Mouse (Mus musculus) limb, embryonic 14.5 days (tissue): ENCODE measurements around the gene Lrp8. TPM values are rescaled to one million over a fixed set of nuclear protein-coding genes. Genes with fewer than 3 reads are reported as not detected.

Experiments
- ATAC-seq: fragments of 200-750 bp; cut with Nextera tagmentation; 2 replicates; pipeline ENCODE4 v1.8.0; 2017; ENCODE audit warnings: low read depth, moderate number of reproducible peaks, moderate TSS enrichment; ENCODE audit not compliant: low FRiP score
- DNase-seq: peaks from one replicate; pipeline ENCODE4 v3.0.0-alpha.2; 2015; ENCODE audit warnings: low spot score
- H3K27ac ChIP-seq: fragments of 300-500 bp; sonication (generic); replicated peaks from 2 replicates; pipeline ENCODE4 v1.5.1; 2014; ENCODE audit warnings: low read depth, mild to moderate bottlenecking, low read length, moderate library complexity, mixed read lengths
- H3K27me3 ChIP-seq: fragments of 300-500 bp; sonication (generic); 2 replicates; pipeline ENCODE4 v1.6.1; 2014; ENCODE audit warnings: low read length, mixed read lengths; ENCODE audit not compliant: control insufficient read depth, insufficient read depth
- H3K36me3 ChIP-seq: fragments of 300-500 bp; sonication (generic); 2 replicates; pipeline ENCODE4 v1.6.1; 2014; ENCODE audit warnings: mild to moderate bottlenecking, low read length, moderate library complexity, mixed read lengths; ENCODE audit not compliant: control insufficient read depth, insufficient read depth
- H3K4me1 ChIP-seq: fragments of 300-500 bp; sonication (generic); 2 replicates; pipeline ENCODE4 v1.6.1; 2014; ENCODE audit warnings: antibody characterized with exemption, low read length, mixed read lengths; ENCODE audit not compliant: control insufficient read depth, insufficient read depth
- H3K4me2 ChIP-seq: fragments of 300-500 bp; sonication (generic); replicated peaks from 2 replicates; pipeline ENCODE4 v1.6.1; 2014; ENCODE audit warnings: low read depth, mild to moderate bottlenecking, low read length, moderate library complexity; ENCODE audit not compliant: severe bottlenecking
- H3K4me3 ChIP-seq: fragments of 300-500 bp; sonication (generic); replicated peaks from 2 replicates; pipeline ENCODE4 v1.5.1; 2014; ENCODE audit warnings: low read length
- H3K9ac ChIP-seq: fragments of 300-500 bp; sonication (generic); 2 replicates; pipeline ENCODE4 v1.6.1; 2014; ENCODE audit warnings: mild to moderate bottlenecking, low read depth, low read length, moderate library complexity; ENCODE audit not compliant: severe bottlenecking
- H3K9me3 ChIP-seq: fragments of 300-500 bp; sonication (generic); 2 replicates; pipeline ENCODE4 v1.6.1; 2016; ENCODE audit warnings: low read length; ENCODE audit not compliant: control insufficient read depth
- POLR2A ChIP-seq: fragments of 200-500 bp; IDR thresholded peaks from 2 replicates; pipeline ENCODE4 v1.8.0; 2012; ENCODE audit warnings: inconsistent platforms, mild to moderate bottlenecking, moderate library complexity, borderline replicate concordance; ENCODE audit not compliant: insufficient read depth, insufficient read length; ENCODE audit errors: extremely low read depth
- WGBS: fragments of 180-500 bp; shearing (Covaris S2); extraction: QIAGEN DNeasy Blood & Tissue Kit; methylation state at CpG from one replicate; pipeline ENCODE4 v1.1.7; 2014; 5-methylcytosine and 5-hydroxymethylcytosine counted together
- polyA plus RNA-seq, 2 experiments: library from polyadenylated mRNA; depleted of rRNA in 1 of 2; stranded (reverse) in 1 of 2; unstranded in 1 of 2; fragments of >200 nt; fragmentation: Nextera tagmentation in 1 of 2; extraction: Ambion mirVana in 1 of 2; gene quantifications; 2 replicates each; pipeline versions ENCODE4 v1.2.1 to v1.2.3; 2012 to 2014

The Lrp8 gene
- polyA plus RNA-seq (2012; rRNA removed), result 10.5 and 15.7 TPM in 2 replicates
- 3.2 and 4.1 TPM in 2 replicates for polyA plus RNA-seq (2014; fragmentation: Nextera tagmentation; extraction: Ambion mirVana)

DNA sequence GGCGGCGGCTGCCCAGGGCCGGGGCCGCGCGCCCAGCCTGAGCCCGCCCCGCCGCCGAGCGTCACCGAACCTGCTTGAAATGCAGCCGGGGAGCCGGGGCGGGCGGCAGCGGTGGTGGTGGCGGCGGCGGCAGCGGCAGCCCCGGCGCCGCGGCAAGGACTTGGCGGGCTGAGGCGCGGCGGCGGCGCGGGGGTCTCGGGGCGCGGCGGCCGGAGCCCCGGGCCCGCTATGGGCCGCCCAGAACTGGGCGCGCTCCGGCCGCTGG lies at the start of gene Lrp8:
Gene Lrp8 (plus strand): TSS at position 77 of the 265 bp plus-strand sequence.
- H3K4me1 ChIP-seq, result peaks cover 8% of the 10 kb centered on the region
- H3K36me3 ChIP-seq, result no peaks in the 10 kb centered on the region
- H3K4me2 ChIP-seq, result peak within 1 kb of the TSS; percentile 75
- ATAC-seq, result no peak; the same call in 1 of the 2 replicates
- 0 out of 2 replicates have a peak within 1 kb of the TSS, but pooled peaks have one; percentile 48 for H3K27ac ChIP-seq
- peaks cover 4% of the 10 kb centered on the region; the same call in 1 of the 2 replicates for H3K27me3 ChIP-seq
- no peak for TF ChIP-seq POLR2A
- no peak for DNase-seq
- 0% methylated on average over 8 of the region's 44 CpGs for WGBS
- peak within 1 kb of the TSS; percentile 60 for H3K9ac ChIP-seq
- H3K9me3 ChIP-seq, result no peaks in the 10 kb centered on the region
- peak within 1 kb of the TSS; percentile 63 for H3K4me3 ChIP-seq

GRCm38 (mm10) chr4:107756222-107756621 lies 45.8 kb upstream of the Lrp8 start:
- WGBS, result 27% methylated on average over 4 of the region's 10 CpGs
- H3K9me3 ChIP-seq, result no peaks in the 10 kb centered on the region
- no peak for TF ChIP-seq POLR2A
- H3K27me3 ChIP-seq, result no peaks in the 10 kb centered on the region
- no peak overlapping the region for H3K4me3 ChIP-seq
- no peak overlapping the region for H3K4me2 ChIP-seq
- peaks cover 6% of the 10 kb centered on the region; the same call in 1 of the 2 replicates for H3K4me1 ChIP-seq
- H3K36me3 ChIP-seq, result no peaks in the 10 kb centered on the region
- H3K27ac ChIP-seq, result no peak overlapping the region
- H3K9ac ChIP-seq, result no peak overlapping the region
- DNase-seq (no peak), ATAC-seq (no peak)

- no peak for DNase-seq
- no peak overlapping the region for H3K4me3 ChIP-seq
- peaks cover 6% of the 10 kb centered on the region; the same call in 1 of the 2 replicates for H3K4me1 ChIP-seq
- no peaks in the 10 kb centered on the region for H3K9me3 ChIP-seq
- no peak overlapping the region for H3K27ac ChIP-seq
- H3K27me3 ChIP-seq, result no peaks in the 10 kb centered on the region
- no peak for TF ChIP-seq POLR2A
- H3K9ac ChIP-seq, result no peak overlapping the region
- no peak overlapping the region for H3K4me2 ChIP-seq
- WGBS, result 54% methylated on average over 15 of the region's 15 CpGs
- no peak for ATAC-seq
- H3K36me3 ChIP-seq, result no peaks in the 10 kb centered on the region
These were observed 44.3 kb upstream of the Lrp8 start for GRCm38 (mm10) chr4:107757487-107758470.

DNA sequence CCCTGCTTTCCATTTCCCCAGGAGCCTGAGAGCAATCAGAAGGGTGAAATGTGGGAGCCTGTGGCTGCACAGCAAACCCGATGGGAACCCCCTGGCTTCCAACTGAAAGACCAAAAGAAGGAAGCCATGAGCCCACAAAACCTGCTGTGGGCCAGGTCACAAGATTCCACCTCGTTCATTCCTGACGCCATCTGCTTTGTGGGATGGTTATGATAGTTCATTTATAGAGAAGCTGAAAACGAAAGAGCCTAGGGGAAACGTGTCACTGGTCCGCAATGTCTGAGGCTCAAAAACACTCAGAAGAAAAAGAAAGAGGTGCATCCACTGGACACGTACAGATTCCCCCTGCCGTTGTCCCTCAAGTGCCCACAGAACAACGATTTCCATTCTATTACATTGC lies 43.1 kb upstream of the Lrp8 start:
- Histone ChIP-seq H3K4me2 (no peak overlapping the region), H3K4me1 (peaks cover 6% of the 10 kb centered on the region; the same call in 1 of the 2 replicates), H3K4me3 (no peak overlapping the region), H3K9me3 (no peaks in the 10 kb centered on the region), H3K9ac (no peak overlapping the region), H3K27me3 (no peaks in the 10 kb centered on the region), H3K36me3 (no peaks in the 10 kb centered on the region), H3K27ac (no peak overlapping the region)
- DNase-seq, result no peak
- no peak for ATAC-seq
- 88% methylated on average over 9 of the region's 9 CpGs for WGBS
- TF ChIP-seq POLR2A, result no peak

- Histone ChIP-seq H3K27me3 (no peaks in the 10 kb centered on the region), H3K4me1 (no peaks in the 10 kb centered on the region), H3K4me3 (no peak overlapping the region), H3K9ac (no peak overlapping the region), H3K36me3 (no peaks in the 10 kb centered on the region), H3K4me2 (no peak overlapping the region), H3K9me3 (no peaks in the 10 kb centered on the region), H3K27ac (no peak overlapping the region)
- no peak for TF ChIP-seq POLR2A
- DNase-seq, result no peak
- 70% methylated on average over 3 of the region's 3 CpGs for WGBS
- ATAC-seq, result no peak
These were observed 39.1 kb upstream of the Lrp8 start for GRCm38 (mm10) chr4:107763001-107763400.
